Mouse (Mus musculus): Measurements from ENCODE around the gene Nectin1. TPM values are rescaled to one million over a fixed set of nuclear protein-coding genes. Genes with fewer than 3 reads are reported as not detected.

Gene Nectin1
- polyA plus RNA-seq, 1 experiment: 25.7 TPM

DNA sequence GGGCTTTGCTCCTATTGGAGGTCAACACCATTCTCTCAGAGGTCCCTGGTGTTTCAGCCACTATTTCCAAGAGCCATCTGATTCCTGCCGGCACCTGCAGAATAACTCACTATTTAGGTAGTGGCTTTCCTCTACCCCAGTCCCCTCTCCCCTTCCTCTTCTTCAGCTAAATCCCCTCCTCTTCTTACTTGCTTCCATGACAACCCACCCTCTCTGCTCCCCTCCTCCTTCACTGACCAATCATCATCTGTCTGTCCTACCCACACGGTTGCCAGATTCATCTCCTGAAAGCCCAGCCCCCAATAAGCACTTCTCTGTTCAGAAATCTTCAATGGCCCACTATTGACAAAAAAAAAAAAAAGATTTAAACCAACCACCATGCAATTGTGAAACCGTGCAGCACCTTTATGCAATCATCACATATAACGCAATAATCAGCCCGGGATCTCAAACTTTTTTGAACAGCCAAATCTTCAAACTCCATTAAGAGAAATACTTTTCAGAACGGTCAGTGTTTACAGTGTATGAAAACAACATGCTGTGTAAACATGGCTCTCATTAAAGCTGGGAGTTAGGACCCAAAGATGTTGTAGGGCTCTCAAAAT is 5.2 kb upstream of the Nectin1 start:
- no peak for DNase-seq (ENCODE audit: extremely low spot score in 1 of 2, low spot score in 1 of 2)

DNA sequence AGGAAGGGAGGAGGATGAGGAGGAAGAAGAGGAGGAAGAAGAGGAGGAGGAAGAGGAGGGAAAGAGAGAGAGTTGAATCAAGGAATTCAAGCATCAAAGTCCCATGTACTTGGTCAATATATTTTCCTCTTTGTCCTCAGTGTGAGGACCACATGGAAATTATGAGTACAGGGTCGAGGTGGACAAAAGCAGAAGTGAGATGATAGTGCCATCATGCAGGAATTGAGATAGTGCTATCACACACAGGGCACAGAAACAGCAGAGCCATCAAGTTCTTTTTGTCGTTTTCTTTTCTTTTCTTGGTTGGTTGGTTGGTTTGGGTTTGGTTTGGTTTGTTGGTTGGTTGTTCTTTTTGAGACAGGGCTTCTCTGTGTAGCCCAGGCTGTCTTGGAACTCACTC is 2.5 kb upstream of the Nectin1 start:
- DNase-seq (ENCODE audit: extremely low spot score in 1 of 2, low spot score in 1 of 2): no peak

- DNase-seq (ENCODE audit: extremely low spot score in 1 of 2, low spot score in 1 of 2): no peak
Measured at GRCm38 (mm10) chr9:43742066-43742465, 1.7 kb upstream of the Nectin1 start.

- DNase-seq (ENCODE audit: extremely low spot score in 1 of 2, low spot score in 1 of 2): peak in 1 of 2 experiments; percentile 35
Measured at GRCm38 (mm10) chr9:43742902-43743646, 710 bp upstream of the Nectin1 start.

- DNase-seq (ENCODE audit: extremely low spot score in 1 of 2, low spot score in 1 of 2): peak in 1 of 2 experiments; percentile 24
Measured at GRCm38 (mm10) chr9:43744138-43744981, 576 bp downstream of the Nectin1 start.

GRCm38 (mm10) chr9:43745051-43745792 is 1.4 kb downstream of the Nectin1 start:
- peak in 1 of 2 experiments; percentile 56 for DNase-seq (ENCODE audit: extremely low spot score in 1 of 2, low spot score in 1 of 2)

DNA sequence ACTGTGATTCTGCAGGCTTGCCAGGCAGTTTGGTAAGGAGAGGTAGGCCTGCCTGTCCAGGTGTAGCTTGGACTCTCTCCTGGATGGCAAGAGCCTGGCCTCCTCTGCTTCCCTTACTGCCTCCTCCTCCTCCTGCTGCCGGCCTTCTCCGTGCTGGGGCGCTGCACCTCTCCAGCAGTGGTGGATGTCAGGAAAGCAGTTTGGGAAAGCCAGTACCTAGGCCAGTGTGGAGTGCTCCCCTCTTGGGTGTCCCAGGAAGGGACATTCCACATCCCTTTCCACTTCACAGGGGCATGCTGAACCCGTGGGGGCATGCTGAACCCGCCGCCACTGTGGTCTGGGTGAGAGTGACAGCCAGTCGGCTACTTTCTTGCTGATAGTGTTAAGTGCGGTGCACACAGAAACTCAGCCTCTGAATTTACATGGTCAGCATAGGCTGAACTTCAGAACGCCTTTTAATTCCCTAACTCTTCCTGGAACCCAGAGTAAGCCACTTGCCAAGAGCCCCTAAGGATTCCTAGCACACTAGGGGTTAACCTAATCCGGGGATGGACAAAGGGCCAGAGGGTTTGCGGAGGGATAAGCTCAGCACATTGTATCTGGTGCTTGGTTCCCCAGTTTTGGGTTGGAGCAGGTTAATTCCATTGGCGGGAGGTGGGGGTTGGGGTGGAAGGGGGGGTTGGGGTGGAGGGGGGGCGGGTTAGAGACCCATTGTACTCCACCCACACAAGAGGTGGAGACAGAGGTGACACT is 2.3 kb downstream of the Nectin1 start:
- DNase-seq (ENCODE audit: extremely low spot score in 1 of 2, low spot score in 1 of 2): no peak

DNA sequence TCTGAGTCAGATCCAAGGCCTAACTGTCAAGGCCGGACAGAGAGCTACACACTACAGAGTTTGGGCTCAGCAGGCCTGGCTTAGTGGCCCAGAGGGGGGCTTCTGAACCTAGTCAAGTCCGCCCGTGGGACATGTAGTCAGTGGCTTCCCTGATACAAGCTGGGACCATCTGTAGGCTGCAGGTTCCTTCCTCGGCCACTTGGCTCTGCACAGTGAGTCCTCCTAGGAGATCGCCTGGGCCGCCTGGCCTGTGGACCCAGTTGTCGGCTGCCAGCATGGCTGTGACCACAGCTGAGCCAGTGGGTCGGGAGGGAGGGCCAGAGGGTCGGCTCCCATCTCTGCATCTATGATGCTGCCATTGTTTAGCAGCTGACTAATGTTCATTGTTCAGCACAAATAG is 3.9 kb downstream of the Nectin1 start:
- DNase-seq (ENCODE audit: extremely low spot score in 1 of 2, low spot score in 1 of 2): no peak

GRCm38 (mm10) chr9:43748519-43748918 is 4.7 kb downstream of the Nectin1 start:
- no peak for DNase-seq (ENCODE audit: extremely low spot score in 1 of 2, low spot score in 1 of 2)

GRCm38 (mm10) chr9:43750053-43750452 is 6.3 kb downstream of the Nectin1 start:
- no peak for DNase-seq (ENCODE audit: extremely low spot score in 1 of 2, low spot score in 1 of 2)

DNA sequence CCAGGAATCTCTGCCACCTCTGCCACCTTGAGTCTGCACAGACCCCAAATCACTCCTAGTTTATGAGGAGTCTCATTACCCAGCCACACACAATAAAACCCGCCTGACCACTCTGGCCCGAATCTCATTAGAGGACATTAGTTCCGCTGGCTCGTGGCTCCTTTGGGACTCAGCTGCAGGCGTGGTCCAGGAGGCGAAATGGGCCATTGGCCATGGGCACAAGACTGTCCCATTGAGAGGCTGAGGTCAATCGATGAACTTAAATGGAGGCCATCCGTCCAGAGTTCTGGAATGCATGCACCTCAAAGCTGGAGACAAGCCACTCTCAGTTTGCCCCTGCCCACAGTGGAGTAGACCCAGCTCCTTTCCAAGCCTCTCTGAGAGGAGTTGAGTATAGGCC is 7.3 kb downstream of the Nectin1 start:
- no peak for DNase-seq (ENCODE audit: extremely low spot score in 1 of 2, low spot score in 1 of 2)

- DNase-seq (ENCODE audit: extremely low spot score in 1 of 2, low spot score in 1 of 2): no peak
Measured at GRCm38 (mm10) chr9:43753481-43753880, 9.7 kb downstream of the Nectin1 start.

DNA sequence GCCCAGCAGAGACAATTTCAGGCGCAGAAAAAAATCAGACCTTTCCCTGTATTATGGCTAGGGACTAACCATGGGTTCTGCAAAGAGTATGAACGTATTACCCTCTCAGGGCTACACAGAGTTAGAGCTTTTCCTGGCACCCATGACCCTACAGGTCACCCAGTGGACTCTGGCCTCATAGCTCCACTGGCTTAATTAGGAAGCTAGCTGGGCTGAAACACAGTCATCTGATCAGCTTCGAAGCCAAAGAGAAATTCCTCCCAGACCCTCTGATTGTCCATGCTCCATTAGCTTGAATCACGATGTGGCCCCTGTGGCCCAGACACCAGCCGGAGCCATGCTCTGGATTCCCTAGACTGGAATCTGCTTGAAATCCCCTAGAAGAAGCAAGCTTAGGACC is 10.3 kb downstream of the Nectin1 start:
- DNase-seq (ENCODE audit: extremely low spot score in 1 of 2, low spot score in 1 of 2): no peak

DNA sequence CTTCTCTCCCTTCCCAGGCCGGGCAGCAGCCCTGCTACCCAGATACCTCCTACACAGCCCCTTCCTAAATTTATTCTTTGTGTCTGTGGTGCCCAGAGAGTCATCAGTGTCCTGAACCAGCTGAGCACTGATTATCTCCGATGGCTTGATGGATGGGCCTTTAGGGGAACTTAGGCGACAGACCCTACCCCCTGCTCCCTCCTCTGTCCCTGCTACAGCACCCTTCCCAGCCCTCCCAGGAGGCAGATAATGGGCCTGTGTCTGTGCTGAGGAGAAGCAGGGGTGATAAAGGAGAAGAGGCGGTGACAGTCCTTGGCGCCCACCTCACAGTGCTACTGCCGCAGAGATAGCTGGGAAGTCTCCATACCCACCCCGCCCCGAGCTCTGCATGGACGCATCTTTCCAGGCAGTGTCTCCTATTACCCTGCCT is 11.0 kb downstream of the Nectin1 start:
- no peak for DNase-seq (ENCODE audit: extremely low spot score in 1 of 2, low spot score in 1 of 2)

DNA sequence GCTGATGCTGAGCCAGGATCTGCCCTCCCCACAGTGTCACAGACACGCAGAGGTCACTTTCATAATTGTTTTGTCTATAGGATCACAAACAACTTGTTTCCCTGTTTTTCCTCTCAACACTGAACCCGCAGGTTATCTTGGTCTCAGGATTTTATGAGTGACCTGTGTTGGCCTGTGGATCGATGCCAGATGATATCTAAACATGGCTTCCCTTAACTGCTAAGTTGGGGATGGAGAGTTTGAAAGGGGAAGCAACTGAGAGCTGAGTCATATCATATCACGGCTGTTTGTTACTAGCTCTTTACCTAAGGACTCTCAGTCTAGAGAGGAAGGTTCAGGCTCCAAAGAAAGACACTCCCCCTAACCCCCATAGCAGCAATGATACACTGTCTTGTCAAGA is 11.7 kb downstream of the Nectin1 start:
- DNase-seq (ENCODE audit: extremely low spot score in 1 of 2, low spot score in 1 of 2): no peak

GRCm38 (mm10) chr9:43755928-43756327 is 12.1 kb downstream of the Nectin1 start:
- no peak for DNase-seq (ENCODE audit: extremely low spot score in 1 of 2, low spot score in 1 of 2)

GRCm38 (mm10) chr9:43757225-43757624 is 13.4 kb downstream of the Nectin1 start:
- no peak for DNase-seq (ENCODE audit: extremely low spot score in 1 of 2, low spot score in 1 of 2)

GRCm38 (mm10) chr9:43757972-43758965 is 14.5 kb downstream of the Nectin1 start:
- DNase-seq (ENCODE audit: extremely low spot score in 1 of 2, low spot score in 1 of 2): no peak

GRCm38 (mm10) chr9:43760078-43760477 is 16.3 kb downstream of the Nectin1 start:
- peak in 1 of 2 experiments; percentile 35 for DNase-seq (ENCODE audit: extremely low spot score in 1 of 2, low spot score in 1 of 2)

Data from frontal cortex, adult 2 months (tissue).